24 mouse cellular contexts compared by ENCODE assay signal in the genomic region with DNA sequence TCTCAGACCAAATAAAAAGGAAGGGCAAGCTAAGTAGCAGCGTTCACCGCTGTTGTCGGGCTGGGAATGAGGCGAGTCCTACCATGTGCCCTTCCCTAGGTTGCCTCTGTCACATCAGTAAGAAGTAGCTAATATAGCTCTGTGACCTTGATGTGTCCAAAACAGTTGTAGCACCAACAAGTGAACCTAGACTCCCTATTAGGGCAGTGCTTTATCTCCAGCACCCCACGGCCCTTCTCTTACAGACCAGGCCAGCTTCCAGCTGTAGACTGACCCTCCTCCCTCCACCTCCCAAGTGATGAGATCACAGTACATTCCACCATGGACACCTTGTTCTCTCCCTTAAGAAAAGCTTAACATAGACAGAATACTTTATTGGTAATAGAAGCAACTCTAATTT. TPM values are rescaled to one million over a fixed set of nuclear protein-coding genes. Genes with fewer than 3 reads are reported as not detected.
DNase-seq lines count a peak whose midpoint lies in the region; ATAC-seq and TF ChIP-seq lines count a peak whose summit lies in the region.
"Had no signal": no experiment of that assay in that cellular context is flagged by ENCODE, and none has a peak within 500 bp of the region (broad histone marks: within the 10 kb centered on the region; RNA-seq: fewer than 3 reads in every experiment).

No protein-coding gene starts in this region.

- TF ChIP-seq CTCF in heart, postnatal 0 days (IDR thresholded peaks at IDR 0.05; ENCODE audit: low read depth), result no peak

- H3K4me2 ChIP-seq in heart, embryonic 13.5 days, result no peak overlapping the region
- H3K4me2 ChIP-seq in heart, postnatal 0 days (ENCODE audit: low read depth, low read length), result no peak overlapping the region
- H3K4me2 ChIP-seq: forebrain, embryonic 13.5 days; hindbrain, embryonic 12.5 days; hindbrain, embryonic 15.5 days had no signal

- peak; percentile 42; the same call in 1 of the 2 replicates for ATAC-seq in heart, embryonic 13.5 days (ENCODE audit: extremely low read depth, insufficient number of reproducible peaks, low FRiP score, low TSS enrichment)
- peak; percentile 86 for ATAC-seq in heart, postnatal 0 days (ENCODE audit: insufficient read depth, low read depth)
- ATAC-seq: forebrain, embryonic 13.5 days; forebrain, embryonic 16.5 days; intestine, postnatal 0 days; Patski had no signal

- no peaks in the 10 kb centered on the region for H3K27me3 ChIP-seq in heart, embryonic 13.5 days (replicated peaks)
- H3K27me3 ChIP-seq in heart, postnatal 0 days (ENCODE audit: control insufficient read depth, insufficient read depth, low read length), result no peaks in the 10 kb centered on the region
- H3K27me3 ChIP-seq in limb, embryonic 10.5 days (ENCODE audit: low read depth, poor library complexity, severe bottlenecking), result no peaks in the 10 kb centered on the region
- H3K27me3 ChIP-seq: CH12.LX; forebrain, embryonic 13.5 days; hindbrain, embryonic 12.5 days; hindbrain, embryonic 15.5 days; Patski had no signal

- no peak overlapping the region for H3K4me3 ChIP-seq in heart, embryonic 13.5 days
- H3K4me3 ChIP-seq in heart, postnatal 0 days (ENCODE audit: low read depth, low read length), result no peak overlapping the region
- H3K4me3 ChIP-seq in limb, embryonic 10.5 days, result no peak overlapping the region
- H3K4me3 ChIP-seq: forebrain, embryonic 10.5 days; forebrain, embryonic 13.5 days; hindbrain, embryonic 12.5 days; hindbrain, embryonic 15.5 days had no signal

- WGBS in heart, embryonic 13.5 days, result 71% methylated on average over 5 of the region's 5 CpGs
- WGBS in heart, postnatal 0 days, result 42% methylated on average over 5 of the region's 5 CpGs
- WGBS in limb, embryonic 10.5 days, result 96% methylated on average over 5 of the region's 5 CpGs

- H3K9me3 ChIP-seq in heart, embryonic 13.5 days, result no peaks in the 10 kb centered on the region
- no peaks in the 10 kb centered on the region for H3K9me3 ChIP-seq in heart, postnatal 0 days (replicated peaks; ENCODE audit: control insufficient read depth, low read length)
- H3K9me3 ChIP-seq in limb, embryonic 10.5 days (replicated peaks), result no peaks in the 10 kb centered on the region
- H3K9me3 ChIP-seq: forebrain, embryonic 10.5 days; forebrain, embryonic 13.5 days; G1E; hindbrain, embryonic 12.5 days; hindbrain, embryonic 15.5 days had no signal

- DNase-seq in heart, adult 18-20 months, result peak; percentile 40 to 45
- no peak for DNase-seq in heart, adult 9 months (ENCODE audit: low spot score in 2 of 2)
- DNase-seq in heart, postnatal 36 days, result no peak
- peak; percentile 78 for DNase-seq in heart, postnatal 0 days (ENCODE audit: low spot score)
- no peak for DNase-seq in heart, adult 8-10 months (ENCODE audit: low spot score)
- DNase-seq in limb, embryonic 10.5 days (ENCODE audit: low spot score), result peak; percentile 4
- no peak for DNase-seq in cerebellum, adult 11-12 months
- DNase-seq: B cell, adult 2 months; cerebellum, adult 18-20 months; cerebellum, adult 9-10 months; cerebellum, postnatal 14 days; gastrocnemius, postnatal 10 days; gastrocnemius, postnatal 36 days; kidney, adult 2 months had no signal

- peaks cover 10% of the 10 kb centered on the region for H3K4me1 ChIP-seq in heart, embryonic 13.5 days
- 0 out of 2 replicates have a peak, but pooled peaks cover 7% of the 10 kb centered on the region for H3K4me1 ChIP-seq in heart, postnatal 0 days (ENCODE audit: control insufficient read depth, insufficient read depth)
- H3K4me1 ChIP-seq in limb, embryonic 10.5 days, result no peaks in the 10 kb centered on the region
- H3K4me1 ChIP-seq: forebrain, embryonic 10.5 days; forebrain, embryonic 13.5 days; hindbrain, embryonic 12.5 days; hindbrain, embryonic 15.5 days had no signal

- intact Hi-C loops in heart, postnatal 36 days (cut with DNase I), result no loop called here

- H3K9ac ChIP-seq in heart, embryonic 13.5 days, result 0 out of 2 replicates have a peak overlapping the region, but pooled peaks have one; percentile 10
- H3K9ac ChIP-seq in heart, postnatal 0 days (replicated peaks; ENCODE audit: low read depth, low read length), result no peak overlapping the region
- H3K9ac ChIP-seq: forebrain, embryonic 13.5 days; hindbrain, embryonic 12.5 days; hindbrain, embryonic 15.5 days had no signal

- peaks cover 97% of the 10 kb centered on the region for H3K36me3 ChIP-seq in heart, embryonic 13.5 days
- H3K36me3 ChIP-seq in heart, postnatal 0 days (replicated peaks; ENCODE audit: control insufficient read depth, insufficient read depth, low read length), result peaks cover 95% of the 10 kb centered on the region
- peaks cover 99% of the 10 kb centered on the region for H3K36me3 ChIP-seq in limb, embryonic 10.5 days

- TF ChIP-seq EP300 in heart, postnatal 0 days (IDR thresholded peaks at IDR 0.05; ENCODE audit: low read depth), result no peak

- peak overlapping the region; percentile 72 for H3K27ac ChIP-seq in heart, embryonic 13.5 days (replicated peaks)
- H3K27ac ChIP-seq in heart, postnatal 0 days (ENCODE audit: low read depth), result peak overlapping the region; percentile 82
- H3K27ac ChIP-seq in limb, embryonic 10.5 days, result no peak overlapping the region
- H3K27ac ChIP-seq: forebrain, embryonic 10.5 days; forebrain, embryonic 13.5 days; hindbrain, embryonic 12.5 days; hindbrain, embryonic 15.5 days had no signal

RNA-seq across cellular contexts. Expression of gene Noct, which starts 33.8 kb away (rescaled TPM):
- 10 to 100 TPM; 42.3 to 52.1 TPM for total RNA-seq in heart, adult 18-20 months (2021)
- 8.5 and 8.6 TPM in 2 replicates for polyA plus RNA-seq in heart, embryonic 13.5 days (2015; fragmentation: Nextera tagmentation; extraction: Ambion mirVana)
- total RNA-seq in heart, postnatal 36 days (2021), result 10 to 100 TPM; 33.6 to 35.1 TPM
- 28.1 and 35.6 TPM in 2 replicates for total RNA-seq in heart, postnatal 0 days (2014; rRNA removed; ENCODE audit: low replicate concordance)
- polyA plus RNA-seq in heart, postnatal 0 days (2015; fragmentation: Nextera tagmentation; extraction: Ambion mirVana), result 8.5 and 11.9 TPM in 2 replicates
- 10 to 100 TPM; 32.2 to 45.2 (median 41.6) TPM for total RNA-seq in heart, adult 8-10 months (2022)
- polyA plus RNA-seq in limb, embryonic 10.5 days (2016; fragmentation: Nextera tagmentation; extraction: Ambion mirVana), result 11.0 and 11.9 TPM in 2 replicates

Comparison
In these comparisons a context has a peak if more than half of its experiments do, and no peak if none do; other contexts are left out.
1. DNase-seq: peak in heart, adult 18-20 months (2 of 2), heart, postnatal 0 days (single experiment) and limb, embryonic 10.5 days (single experiment); none in heart, adult 9 months (0 of 2), heart, postnatal 36 days (0 of 2), heart, adult 8-10 months (single experiment) and cerebellum, adult 11-12 months (single experiment).